Mouse (Mus musculus) right cerebral cortex, adult 18-20 months (tissue): Measurements from ENCODE around the gene Aicda.
"Not testable (repeated sequence)": the region's sequence is repeated elsewhere in the genome, so short reads cannot be mapped to it uniquely, and the experiment has no call there.

ENCODE experiments used
- DNase-seq: peaks from one replicate; pipeline ENCODE4 v3.0.0; 2022; ENCODE audit warnings: mixed read lengths

Aicda gene

GRCm38 (mm10) chr6:122553606-122554005 lies at the start of gene Aicda:
TSS of gene Aicda (plus strand) at chr6:122553801.
- no peak for DNase-seq

DNA sequence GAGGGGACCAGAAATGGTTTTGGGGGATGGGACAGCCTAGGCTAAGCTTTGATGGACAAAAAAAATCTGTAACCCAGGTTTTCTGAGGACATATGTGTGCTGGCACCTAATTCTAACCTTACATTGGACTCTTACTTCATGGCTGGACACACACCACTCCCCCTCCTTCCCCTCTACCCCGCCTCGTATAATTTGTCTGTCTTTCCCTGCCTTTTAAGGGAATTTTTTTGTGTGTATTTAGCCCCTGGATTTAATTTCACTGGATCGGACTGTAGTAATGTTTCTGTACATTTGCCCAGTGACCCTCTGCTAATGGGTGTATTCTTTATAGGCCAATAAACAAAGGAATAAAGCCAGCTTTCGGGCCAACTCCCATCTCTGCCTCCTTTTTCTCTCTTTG lies 48.6 kb upstream of the Aicda start:
- no peak for DNase-seq

DNA sequence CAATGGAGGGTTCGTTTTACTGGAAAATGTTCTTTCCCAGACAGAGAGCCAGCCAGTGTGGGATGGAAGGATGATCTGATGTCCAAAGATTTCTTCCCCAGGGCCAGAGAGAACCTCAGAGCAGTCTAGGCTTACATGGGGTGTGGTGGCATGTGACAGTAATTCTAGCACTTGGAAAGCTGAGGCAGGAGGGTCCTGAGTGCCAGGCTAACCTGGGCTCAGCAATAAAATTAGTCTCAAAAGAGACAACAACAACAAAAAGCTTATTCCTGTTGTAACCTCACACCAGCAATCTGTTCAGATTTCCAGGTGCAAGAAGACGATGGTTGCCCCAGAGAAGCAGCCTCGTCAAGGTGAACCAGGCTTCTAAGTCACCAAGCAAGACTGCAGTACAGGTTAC lies 48.1 kb upstream of the Aicda start, which contains the start of gene Mfap5:
Mfap5 (plus strand) TSS at position 301 of the 400 bp plus-strand sequence.
- DNase-seq = no peak

GRCm38 (mm10) chr6:122508494-122508893 lies 45.1 kb upstream of the Aicda start:
- no peak for DNase-seq

DNA sequence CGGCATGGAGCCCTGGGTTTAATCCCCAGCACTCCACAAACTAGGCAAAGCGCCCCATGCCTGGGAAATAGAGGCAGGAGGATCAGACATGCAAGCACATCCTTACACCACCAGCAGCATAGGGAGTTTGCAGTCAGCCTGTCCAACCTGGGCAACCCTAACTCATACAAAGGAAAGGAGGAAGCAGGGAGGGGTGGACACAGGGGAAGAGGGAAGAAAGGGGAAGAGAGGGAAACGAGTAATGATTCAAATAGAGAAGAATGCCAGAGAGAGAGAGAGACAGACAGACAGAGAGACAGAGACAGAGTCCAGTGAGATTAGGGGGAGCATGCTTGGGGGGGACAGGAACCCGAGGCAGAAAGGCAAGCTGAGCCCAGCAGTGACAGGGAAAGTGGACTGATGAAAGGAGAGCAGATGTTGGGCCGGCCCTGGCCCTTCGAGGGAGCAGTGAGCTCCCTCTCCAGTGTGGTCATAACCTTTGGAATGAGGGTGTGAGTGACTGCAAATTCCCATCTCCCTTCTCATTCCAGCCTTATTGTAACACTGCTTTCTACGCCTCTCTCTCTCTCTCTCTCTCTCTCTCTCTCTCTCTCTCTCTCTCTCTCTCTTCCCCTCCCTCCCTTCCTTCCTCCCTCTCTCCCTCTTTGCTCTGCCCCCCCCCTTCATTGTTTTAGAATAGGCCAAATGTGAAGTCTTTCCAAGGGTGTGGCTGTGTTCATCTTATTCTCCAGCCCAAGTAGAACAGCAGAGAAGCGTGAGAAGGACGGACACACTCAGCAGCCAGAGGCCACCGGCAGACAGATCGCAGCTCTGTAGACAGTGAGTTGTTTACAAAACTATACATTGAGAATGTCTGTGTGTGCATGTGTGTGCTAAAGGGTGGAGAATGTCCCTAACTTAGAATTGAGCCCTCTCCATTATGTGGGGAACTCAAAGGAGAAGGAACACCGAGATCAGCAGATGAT lies 40.4 kb upstream of the Aicda start:
- no peak for DNase-seq

- DNase-seq = no peak
Measured at GRCm38 (mm10) chr6:122514312-122514711, 39.3 kb upstream of the Aicda start.

DNA sequence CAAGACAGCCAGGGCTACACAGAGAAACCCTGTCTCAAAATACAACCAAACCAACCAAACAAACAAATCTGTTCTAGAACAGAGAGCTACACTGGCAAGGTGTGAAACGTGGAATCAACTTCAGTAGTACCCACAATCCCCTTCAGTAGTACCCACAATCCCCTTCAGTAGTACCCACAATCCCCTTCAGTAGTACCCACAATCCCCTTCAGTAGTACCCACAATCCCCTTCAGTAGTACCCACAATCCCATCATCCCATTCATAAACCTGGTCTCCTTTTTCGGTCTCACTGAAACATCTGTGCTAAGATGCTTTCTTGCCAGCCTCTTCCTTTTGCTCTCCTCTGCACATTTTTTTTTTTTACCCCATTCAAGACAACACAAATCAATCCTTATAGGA lies 37.8 kb upstream of the Aicda start:
- DNase-seq = not testable (repeated sequence)

DNA sequence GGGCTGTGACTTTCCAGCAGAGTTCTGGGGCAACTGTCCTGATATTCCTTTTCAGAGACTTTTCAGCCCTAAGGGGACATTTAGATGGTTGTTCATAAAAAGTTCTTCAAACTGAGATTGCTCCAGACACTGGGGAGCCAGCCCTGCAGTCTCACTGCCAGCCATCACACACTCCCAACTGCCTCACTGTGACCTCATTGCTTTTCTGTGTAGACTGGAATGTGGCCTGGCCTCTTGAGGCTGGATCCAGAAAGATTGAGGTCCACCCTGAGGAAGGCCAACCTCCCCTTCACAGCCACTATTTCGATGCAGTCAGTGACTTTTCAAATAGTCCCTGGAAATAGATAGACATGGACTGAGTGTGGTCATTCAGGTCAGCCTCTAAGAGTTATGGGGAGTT lies 35.9 kb upstream of the Aicda start:
- DNase-seq = no peak

- DNase-seq = no peak
Measured at GRCm38 (mm10) chr6:122519384-122519783, 34.2 kb upstream of the Aicda start.

DNA sequence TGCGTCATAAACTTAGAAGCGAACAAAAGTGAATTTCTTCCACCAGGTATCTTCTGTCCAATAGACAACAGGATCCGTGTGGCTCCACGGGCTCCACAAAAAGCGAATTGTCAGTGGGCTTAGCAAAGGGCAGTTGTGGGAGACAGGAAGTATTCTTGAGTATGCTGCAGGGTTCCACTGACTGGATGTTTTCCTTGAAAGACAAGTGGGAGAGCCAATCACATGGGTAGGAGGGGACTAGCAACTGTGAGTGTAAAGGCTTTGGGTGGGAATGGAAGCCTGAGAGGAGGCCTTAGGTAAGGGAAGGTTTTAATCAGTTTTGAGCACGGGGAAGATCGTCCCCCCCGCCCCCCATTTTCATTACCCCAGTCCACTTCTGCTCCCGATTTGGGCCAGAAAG lies 31.0 kb upstream of the Aicda start:
- no peak for DNase-seq

DNA sequence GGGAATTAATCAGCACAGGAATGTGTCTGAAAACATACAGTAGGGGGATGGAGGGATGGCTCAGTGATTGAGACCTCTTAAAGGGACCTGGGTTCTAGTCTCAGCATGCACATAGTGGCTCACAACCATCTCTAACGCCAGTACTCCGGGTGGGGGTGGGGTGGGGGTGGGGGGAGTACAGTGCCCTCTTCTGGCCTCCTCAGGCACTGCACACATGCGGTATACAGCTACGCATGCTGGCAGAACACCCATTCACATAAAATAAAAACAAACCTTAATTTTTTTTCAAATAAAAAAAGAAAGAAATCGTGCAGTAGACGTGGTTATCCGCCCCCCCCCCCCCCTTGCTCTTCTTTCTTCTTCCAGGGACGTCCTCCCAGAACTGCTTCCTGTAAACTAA lies 30.3 kb upstream of the Aicda start:
- no peak for DNase-seq

- DNase-seq = no peak
Measured at GRCm38 (mm10) chr6:122527596-122527995, 26.0 kb upstream of the Aicda start.

DNA sequence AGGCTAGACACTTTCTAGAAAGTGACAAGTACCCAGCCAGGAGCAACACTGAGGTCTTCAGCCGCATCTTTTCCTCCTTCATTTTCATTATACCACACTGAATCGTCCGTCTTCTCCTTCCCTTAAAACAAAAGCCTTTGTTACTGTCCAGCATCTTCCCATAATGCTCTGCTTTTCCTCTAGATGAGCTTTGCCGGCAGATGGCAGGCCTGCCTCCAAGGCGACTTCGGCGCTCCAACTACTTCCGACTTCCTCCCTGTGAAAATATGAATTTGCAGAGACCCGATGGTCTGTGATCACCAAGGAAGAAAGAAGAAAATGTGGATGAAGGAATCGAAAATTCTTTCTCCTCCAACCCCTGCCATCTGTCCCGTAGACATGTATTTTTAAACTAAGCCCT lies 25.5 kb upstream of the Aicda start:
- DNase-seq = no peak

- DNase-seq = no peak
Measured at GRCm38 (mm10) chr6:122531466-122532174, 22.0 kb upstream of the Aicda start.

- DNase-seq = no peak
Measured at GRCm38 (mm10) chr6:122532883-122533302, 20.7 kb upstream of the Aicda start.

GRCm38 (mm10) chr6:122534032-122534431 lies 19.6 kb upstream of the Aicda start:
- no peak for DNase-seq

DNA sequence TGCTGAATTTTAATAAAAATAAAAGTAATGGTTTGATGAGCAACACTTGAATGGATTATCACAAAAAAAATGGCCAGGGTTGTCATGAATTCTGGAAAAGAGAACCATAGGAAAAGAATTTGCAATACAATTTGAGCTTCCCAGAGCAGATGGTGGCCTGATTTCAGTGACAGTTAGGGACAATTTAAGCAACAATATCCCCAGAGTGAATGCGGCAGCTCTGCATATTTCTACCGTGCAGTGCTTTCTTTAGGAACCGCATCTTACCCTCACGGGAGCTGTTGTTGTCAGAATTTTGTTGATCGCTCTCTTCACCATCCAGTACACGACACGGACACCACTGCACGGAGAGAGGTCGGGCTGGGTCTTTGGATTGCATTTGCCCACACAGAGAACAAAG lies 14.0 kb upstream of the Aicda start:
- DNase-seq = peak; percentile 17

GRCm38 (mm10) chr6:122542459-122542858 lies 11.1 kb upstream of the Aicda start:
- not testable (repeated sequence) for DNase-seq

DNA sequence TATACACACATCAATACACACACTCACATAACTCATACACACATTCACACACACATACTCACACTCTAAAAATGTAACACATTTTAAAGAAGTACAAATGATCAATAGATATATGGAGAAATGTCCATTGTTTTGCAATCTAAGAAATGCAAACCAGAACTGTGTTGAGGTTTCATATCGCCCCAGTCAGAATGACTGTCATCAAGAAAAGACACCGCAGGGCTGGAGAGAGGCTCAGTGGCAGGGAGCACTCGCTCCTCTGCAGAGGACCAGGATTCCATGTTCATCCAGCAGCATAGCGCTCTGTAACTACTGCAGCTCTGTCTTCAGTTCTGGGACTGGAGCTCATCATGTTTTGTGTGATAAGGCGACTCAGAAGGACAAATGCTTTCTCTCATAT lies 10.0 kb upstream of the Aicda start:
- DNase-seq = no peak

GRCm38 (mm10) chr6:122544672-122545071 lies 8.9 kb upstream of the Aicda start:
- DNase-seq = no peak

- DNase-seq = no peak
Measured at GRCm38 (mm10) chr6:122545289-122545882, 8.2 kb upstream of the Aicda start.

DNA sequence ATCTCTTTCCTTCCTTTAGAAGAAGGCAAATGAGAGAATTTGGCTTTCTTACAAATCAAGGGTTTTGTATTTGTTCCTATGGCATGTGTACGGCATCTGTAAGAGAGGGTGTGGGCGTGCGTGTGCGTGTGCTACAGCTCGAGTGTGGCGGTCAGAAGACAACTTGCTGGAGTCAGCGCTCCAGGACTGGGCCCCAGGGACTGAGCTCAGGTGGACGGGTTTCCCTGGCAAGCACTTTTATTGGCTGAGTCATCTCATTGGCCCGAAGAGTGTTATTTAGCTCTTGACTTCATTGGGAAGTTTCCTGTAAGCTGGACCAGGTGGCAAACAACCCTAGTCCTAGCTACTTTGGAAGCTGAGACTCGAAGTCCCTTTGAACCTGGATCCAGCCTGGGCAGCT lies 7.7 kb upstream of the Aicda start:
- no peak for DNase-seq

- no peak for DNase-seq
Measured at GRCm38 (mm10) chr6:122554102-122554501, 501 bp downstream of the Aicda start.

DNA sequence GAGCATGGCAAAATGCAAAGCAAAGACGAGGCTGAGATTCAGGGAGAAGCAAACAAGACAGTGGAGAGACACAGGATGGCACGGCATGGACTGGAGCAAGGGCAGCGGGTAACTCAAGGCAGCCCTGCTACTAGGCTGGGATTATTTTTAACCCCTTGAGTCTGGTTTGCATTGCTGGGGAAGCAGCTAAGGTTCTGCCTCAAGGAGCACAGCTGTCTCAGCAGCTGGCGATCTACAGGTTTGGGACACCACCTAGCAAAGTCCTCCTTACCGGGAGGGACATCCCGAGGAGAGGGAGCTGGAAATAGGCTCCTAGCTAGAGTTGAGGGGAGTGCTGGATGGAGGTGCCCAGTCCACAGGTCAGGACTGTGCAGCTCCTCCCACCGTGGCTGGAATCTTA lies 1.7 kb downstream of the Aicda start:
- DNase-seq = no peak
